8 mouse cellular contexts compared by ENCODE assay signal in the genomic region with DNA sequence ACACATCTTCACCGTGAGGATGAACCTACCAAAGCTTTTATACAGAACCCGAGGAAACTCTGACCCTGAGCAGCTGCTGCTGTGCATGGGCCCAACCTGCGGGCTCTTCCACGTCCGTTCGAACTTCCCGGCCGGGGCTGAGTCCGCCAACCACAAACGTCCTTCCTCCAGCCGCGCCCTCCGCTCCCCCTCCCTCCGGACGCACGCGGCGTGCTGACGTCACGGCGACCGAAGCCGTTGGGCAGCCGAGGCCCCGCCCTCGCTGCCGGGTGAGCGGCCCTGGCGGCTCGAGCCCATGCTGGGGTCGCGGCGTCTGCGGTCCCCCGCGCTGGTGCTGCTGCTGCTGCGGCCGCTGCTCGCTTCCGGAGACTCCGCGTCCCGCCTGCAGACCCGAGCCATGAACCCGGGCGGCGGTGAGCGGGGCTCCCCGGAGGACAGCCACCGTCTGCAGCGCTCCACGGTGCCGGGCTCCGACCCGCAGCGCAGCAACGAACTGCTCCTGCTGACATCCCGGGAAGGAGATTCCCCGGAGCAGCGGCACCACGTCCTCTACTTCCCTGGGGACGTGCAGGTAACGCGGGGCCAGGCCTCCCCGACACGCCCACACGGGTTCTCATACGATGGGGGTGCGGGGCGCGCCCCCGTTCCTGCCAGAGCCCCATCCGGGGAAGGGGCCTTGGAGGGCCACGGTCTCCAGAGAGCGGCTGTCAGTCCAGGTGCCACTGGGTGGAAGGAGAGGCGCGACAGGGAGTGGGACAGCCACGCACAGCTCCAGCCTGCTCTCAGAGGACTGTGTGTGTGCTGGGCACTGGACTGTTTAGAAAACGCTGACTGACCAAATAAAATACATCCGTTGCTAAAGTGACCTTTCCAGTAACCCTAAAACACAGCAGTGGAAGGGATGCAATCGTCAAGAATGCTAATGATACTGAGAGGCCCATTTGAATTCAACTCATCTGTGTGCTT. TPM values are rescaled to one million over a fixed set of nuclear protein-coding genes. Genes with fewer than 3 reads are reported as not detected.
DNase-seq lines count a peak whose midpoint lies in the region; ATAC-seq and TF ChIP-seq lines count a peak whose summit lies in the region.

TSS of gene 1700066M21Rik (plus strand) at position 245 of the 966 bp plus-strand sequence.

- H3K9ac ChIP-seq in forebrain, postnatal 0 days, result peak within 1 kb of the TSS; percentile 81
- H3K9ac ChIP-seq in lung, embryonic 16.5 days (ENCODE audit: low read length), result peak within 1 kb of the TSS; percentile 91

- H3K36me3 ChIP-seq in G1E (replicated peaks), result peaks cover 34% of the 10 kb centered on the region
- H3K36me3 ChIP-seq in forebrain, postnatal 0 days (ENCODE audit: insufficient read depth), result no peaks in the 10 kb centered on the region
- no peaks in the 10 kb centered on the region for H3K36me3 ChIP-seq in lung, embryonic 16.5 days (ENCODE audit: control insufficient read depth, insufficient read depth, low read length)

- TF ChIP-seq CTCF in G1E (IDR thresholded peaks at IDR 0.05; ENCODE audit: low read depth, low read length), result no peak
- no peak for TF ChIP-seq CTCF in forebrain, postnatal 0 days (IDR thresholded peaks at IDR 0.05; ENCODE audit: low read depth)

- ATAC-seq in G1E (ENCODE audit: extremely low read depth, insufficient number of reproducible peaks, low FRiP score, poor library complexity, severe bottlenecking), result peak; percentile 96
- peak; percentile 97 for ATAC-seq in forebrain, postnatal 0 days
- ATAC-seq in hematopoietic stem cell, adult 5-6 weeks (replicated peaks in 1 of 2; ENCODE audit: insufficient read depth in 1 of 2, low FRiP score in 2 of 2, low TSS enrichment in 1 of 2, low read depth in 1 of 2, poor library complexity in 2 of 2, severe bottlenecking in 2 of 2), result peak; percentile 96 to 99
- ATAC-seq in lung, embryonic 16.5 days (ENCODE audit: low read depth), result peak; percentile 98

- H3K9me3 ChIP-seq in G1E (replicated peaks), result no peaks in the 10 kb centered on the region; the same call in 1 of the 2 replicates
- no peaks in the 10 kb centered on the region for H3K9me3 ChIP-seq in forebrain, postnatal 0 days (ENCODE audit: low read length)
- H3K9me3 ChIP-seq in lung, embryonic 16.5 days (ENCODE audit: control insufficient read depth, low read length), result no peaks in the 10 kb centered on the region

- DNase-seq in G1E (ENCODE audit: low spot score), result peak; percentile 94
- peak; percentile 97 to 98 for DNase-seq in cerebellum, adult 18-20 months
- peak; percentile 93 for DNase-seq in forebrain, postnatal 0 days
- DNase-seq in layer of hippocampus, adult 9-10 months (ENCODE audit: low spot score), result peak; percentile 80
- DNase-seq in ovary, postnatal 10 days (ENCODE audit: low spot score), result peak; percentile 88
- peak; percentile 79 to 80 for DNase-seq in thymus, postnatal 10 days (ENCODE audit: low spot score in 2 of 2)

- peaks cover 37% of the 10 kb centered on the region for H3K4me1 ChIP-seq in G1E (ENCODE audit: insufficient read depth, low read depth, low read length)
- H3K4me1 ChIP-seq in forebrain, postnatal 0 days (ENCODE audit: insufficient read depth), result no peaks in the 10 kb centered on the region
- H3K4me1 ChIP-seq in lung, embryonic 16.5 days (replicated peaks; ENCODE audit: control insufficient read depth, insufficient read depth, low read length), result peaks cover 11% of the 10 kb centered on the region

- WGBS in forebrain, postnatal 0 days, result under 1% methylated on average over 81 of the region's 81 CpGs
- WGBS in lung, embryonic 16.5 days, result under 1% methylated on average over 70 of the region's 81 CpGs

- peak within 1 kb of the TSS; percentile 86 for H3K27ac ChIP-seq in forebrain, postnatal 0 days (ENCODE audit: low read depth, low read length)
- peak within 1 kb of the TSS; percentile 79 for H3K27ac ChIP-seq in lung, embryonic 16.5 days (ENCODE audit: low read length)

- H3K27me3 ChIP-seq in G1E (ENCODE audit: insufficient read depth, low read length), result no peaks in the 10 kb centered on the region
- H3K27me3 ChIP-seq in forebrain, postnatal 0 days (ENCODE audit: insufficient read depth, low read length), result no peaks in the 10 kb centered on the region
- no peaks in the 10 kb centered on the region for H3K27me3 ChIP-seq in lung, embryonic 16.5 days (ENCODE audit: control insufficient read depth, insufficient read depth, low read depth, low read length)

- H3K4me3 ChIP-seq in G1E (ENCODE audit: low read depth, low read length), result peak within 1 kb of the TSS; percentile 95
- H3K4me3 ChIP-seq in forebrain, postnatal 0 days (ENCODE audit: low read depth, low read length), result peak within 1 kb of the TSS; percentile 96
- H3K4me3 ChIP-seq in lung, embryonic 16.5 days (ENCODE audit: low read length), result peak within 1 kb of the TSS; percentile 90

- H3K4me2 ChIP-seq in forebrain, postnatal 0 days (ENCODE audit: low read depth), result peak within 1 kb of the TSS; percentile 87
- H3K4me2 ChIP-seq in lung, embryonic 16.5 days (ENCODE audit: low read depth, low read length), result peak within 1 kb of the TSS; percentile 85

RNA-seq across cellular contexts. Expression of gene 1700066M21Rik, which starts in this region (rescaled TPM):
- 25.5 and 27.6 TPM in 2 replicates for total RNA-seq in G1E (2014; fragmentation: Nextera tagmentation)
- total RNA-seq in G1E (2017), result 27.2 and 28.4 TPM in 2 replicates
- polyA plus RNA-seq in G1E (2012), result 14.6 and 24.1 TPM in 2 replicates
- 29.3 and 33.4 TPM in 2 replicates for total RNA-seq in forebrain, postnatal 0 days (2014; rRNA removed)
- polyA plus RNA-seq in forebrain, postnatal 0 days (2015; fragmentation: Nextera tagmentation; extraction: Ambion mirVana), result 26.4 and 26.7 TPM in 2 replicates
- 11.9 and 13.4 TPM in 2 replicates for total RNA-seq in hematopoietic stem cell, adult 5-6 weeks (2017)
- 13.5 and 14.1 TPM in 2 replicates for polyA plus RNA-seq in lung, embryonic 16.5 days (2015; fragmentation: Nextera tagmentation; extraction: Ambion mirVana)

Comparison
In these comparisons a context has a peak if more than half of its experiments do, and no peak if none do; other contexts are left out.
1. Peak in every context shown above with its lines: DNase-seq, ATAC-seq, H3K4me3 ChIP-seq and H3K27ac ChIP-seq.